ENCODE assay signal across 20 mouse cellular contexts in genomic region chr14:105805362-105805761, GRCm38 (mm10).
DNase-seq lines count a peak whose midpoint lies in the region; ATAC-seq lines count a peak whose summit lies in the region.
"Had no signal": no experiment of that assay in that cellular context is flagged by ENCODE, and none has a peak within 500 bp of the region (broad histone marks: within the 10 kb centered on the region; RNA-seq: fewer than 3 reads in every experiment).

No protein-coding gene starts in this region.

- peak; percentile 35 for DNase-seq in heart, adult 11 months
- DNase-seq in right cerebral cortex, adult 2 months (ENCODE audit: low spot score in 2 of 2), result no peak
- no peak for DNase-seq in cerebellum, postnatal 4 days (ENCODE audit: low spot score in 2 of 2)
- DNase-seq: cerebellum, adult 11-12 months; cerebellum, adult 9-10 months; cerebellum, postnatal 25 days; gastrocnemius, postnatal 36 days; heart, adult 2 months; heart, postnatal 36 days had no signal

- H3K9ac ChIP-seq in heart, embryonic 12.5 days, result no peak overlapping the region
- H3K9ac ChIP-seq in kidney, embryonic 16.5 days (replicated peaks; ENCODE audit: low read length), result no peak overlapping the region
- H3K9ac ChIP-seq: forebrain, embryonic 15.5 days; heart, embryonic 13.5 days; hindbrain, embryonic 12.5 days had no signal

- 77% methylated on average over 5 of the region's 5 CpGs for WGBS in heart, embryonic 12.5 days
- WGBS in kidney, embryonic 16.5 days, result 58% methylated on average over 5 of the region's 5 CpGs

- H3K27me3 ChIP-seq in heart, embryonic 12.5 days (replicated peaks), result no peaks in the 10 kb centered on the region
- H3K27me3 ChIP-seq in kidney, embryonic 16.5 days (ENCODE audit: insufficient read depth, low read length), result no peaks in the 10 kb centered on the region; the same call in 1 of the 2 replicates
- H3K27me3 ChIP-seq: heart, embryonic 13.5 days had no signal

- no peaks in the 10 kb centered on the region for H3K9me3 ChIP-seq in heart, embryonic 12.5 days (replicated peaks)
- no peaks in the 10 kb centered on the region for H3K9me3 ChIP-seq in kidney, embryonic 16.5 days (ENCODE audit: low read length)
- H3K9me3 ChIP-seq: embryonic facial prominence, embryonic 10.5 days; forebrain, embryonic 15.5 days; heart, embryonic 13.5 days; hindbrain, embryonic 12.5 days had no signal

- ATAC-seq in heart, embryonic 12.5 days (ENCODE audit: insufficient number of reproducible peaks, low FRiP score), result no peak
- peak; percentile 37 for ATAC-seq in common myeloid progenitor, adult 5-6 weeks (replicated peaks; ENCODE audit: low read depth, poor library complexity, severe bottlenecking)
- ATAC-seq in megakaryocyte progenitor cell, adult 5-6 weeks (replicated peaks; ENCODE audit: poor library complexity), result peak; percentile 29
- no peak for ATAC-seq in kidney, embryonic 16.5 days (ENCODE audit: low FRiP score, low TSS enrichment)
- ATAC-seq: forebrain, embryonic 15.5 days; hindbrain, embryonic 16.5 days; inflammation-experienced regulatory T-cells, adult 6 months had no signal

- no peak overlapping the region for H3K4me3 ChIP-seq in heart, embryonic 12.5 days
- H3K4me3 ChIP-seq in kidney, embryonic 16.5 days (ENCODE audit: low read length), result no peak overlapping the region
- H3K4me3 ChIP-seq: embryonic facial prominence, embryonic 10.5 days; erythroblast, embryonic 14.5 days; forebrain, embryonic 15.5 days; heart, adult 2 months; heart, embryonic 13.5 days; hindbrain, embryonic 12.5 days had no signal

- H3K4me1 ChIP-seq in heart, embryonic 12.5 days (replicated peaks), result peaks cover 8% of the 10 kb centered on the region
- peaks cover 9% of the 10 kb centered on the region; the same call in 1 of the 2 replicates for H3K4me1 ChIP-seq in kidney, embryonic 16.5 days (ENCODE audit: insufficient read depth, low read length)

- H3K27ac ChIP-seq in heart, embryonic 12.5 days (ENCODE audit: poor library complexity, severe bottlenecking), result no peak overlapping the region
- no peak overlapping the region for H3K27ac ChIP-seq in kidney, embryonic 16.5 days (ENCODE audit: low read length)
- H3K27ac ChIP-seq: embryonic facial prominence, embryonic 10.5 days; forebrain, embryonic 15.5 days; heart, adult 2 months; heart, embryonic 13.5 days; hindbrain, embryonic 12.5 days had no signal

- no peaks in the 10 kb centered on the region for H3K36me3 ChIP-seq in heart, embryonic 12.5 days
- H3K36me3 ChIP-seq in kidney, embryonic 16.5 days (ENCODE audit: insufficient read depth, low read length), result no peaks in the 10 kb centered on the region
- H3K36me3 ChIP-seq: embryonic facial prominence, embryonic 10.5 days; forebrain, embryonic 15.5 days; heart, embryonic 13.5 days; hindbrain, embryonic 12.5 days had no signal

- no peak overlapping the region for H3K4me2 ChIP-seq in heart, embryonic 12.5 days
- no peak overlapping the region for H3K4me2 ChIP-seq in kidney, embryonic 16.5 days (replicated peaks; ENCODE audit: low read depth, low read length)
- H3K4me2 ChIP-seq: forebrain, embryonic 15.5 days; heart, embryonic 13.5 days; hindbrain, embryonic 12.5 days had no signal

Comparison
In these comparisons a context has a peak if more than half of its experiments do, and no peak if none do; other contexts are left out.
1. ATAC-seq: peak in common myeloid progenitor, adult 5-6 weeks (single experiment) and megakaryocyte progenitor cell, adult 5-6 weeks (single experiment); none in heart, embryonic 12.5 days (single experiment) and kidney, embryonic 16.5 days (single experiment).